Mouse (Mus musculus) effector memory CD4-positive, alpha-beta T cell, adult 5 months (primary cell): ENCODE results near the gene Zfp28. TPM values are rescaled to one million over a fixed set of nuclear protein-coding genes. Genes with fewer than 3 reads are reported as not detected.

Source experiments
- polyA plus RNA-seq: library from polyadenylated mRNA; unstranded; fragments of 100-300 nt; shearing (Covaris generic); gene quantifications from one replicate; pipeline ENCODE4 v1.2.1, GENCODE M21; 2017

The Zfp28 gene
- 9.6 TPM for polyA plus RNA-seq

DNA sequence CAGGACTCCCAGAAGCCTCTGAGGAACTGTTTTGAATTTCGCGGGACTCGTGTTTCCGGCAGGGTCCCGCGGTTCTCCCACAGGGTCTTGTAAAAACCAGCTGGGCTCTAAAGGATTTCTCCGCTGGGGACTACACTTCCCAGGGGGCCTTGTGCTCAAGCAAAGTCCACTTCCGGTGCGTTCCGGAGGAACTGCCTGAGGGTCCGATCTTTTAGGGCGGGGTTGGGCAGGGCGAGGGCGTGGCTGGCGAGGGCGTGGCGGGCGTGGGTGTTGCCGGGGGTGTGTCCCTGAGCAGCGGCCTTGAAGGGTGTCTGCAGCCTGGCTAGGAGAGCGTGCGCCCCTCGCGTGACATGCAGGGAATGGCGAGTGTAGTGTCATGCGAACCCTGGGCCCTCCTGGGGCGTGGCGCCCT is at the start of gene Zfp28:
Gene Zfp28 (plus strand): TSS at position 252 of the 412 bp plus-strand sequence.

DNA sequence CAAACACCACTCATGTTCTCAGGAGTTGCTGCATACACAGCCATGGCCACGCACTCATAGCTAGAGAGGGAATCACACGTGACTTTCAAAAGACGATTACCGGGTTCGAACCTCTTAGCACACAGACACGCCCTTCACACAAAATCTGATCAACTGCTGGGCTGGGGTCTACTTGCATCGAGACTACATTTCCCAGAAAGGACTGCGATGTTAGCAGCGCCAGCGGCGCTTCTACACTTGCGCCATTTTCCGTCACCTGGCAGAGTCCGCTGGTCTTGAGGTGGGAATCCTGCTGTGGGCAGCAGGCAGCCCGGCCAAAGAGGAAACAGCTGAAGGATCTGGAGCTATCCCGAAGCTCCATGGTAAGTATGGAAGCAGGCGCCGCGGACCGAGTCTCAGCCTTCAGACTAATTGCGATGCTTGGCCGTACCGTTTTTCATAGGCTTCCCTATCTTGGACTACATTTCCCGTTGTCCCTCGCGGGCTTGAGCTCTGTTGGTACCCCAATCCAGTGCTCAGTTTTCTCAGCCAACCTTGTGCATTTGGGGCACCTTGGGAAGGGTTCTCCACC is 39.5 kb upstream of the Zfp28 start, which contains the start of gene Gm3854:
Gene Gm3854 (plus strand): TSS at position 259 of the 571 bp plus-strand sequence.

DNA sequence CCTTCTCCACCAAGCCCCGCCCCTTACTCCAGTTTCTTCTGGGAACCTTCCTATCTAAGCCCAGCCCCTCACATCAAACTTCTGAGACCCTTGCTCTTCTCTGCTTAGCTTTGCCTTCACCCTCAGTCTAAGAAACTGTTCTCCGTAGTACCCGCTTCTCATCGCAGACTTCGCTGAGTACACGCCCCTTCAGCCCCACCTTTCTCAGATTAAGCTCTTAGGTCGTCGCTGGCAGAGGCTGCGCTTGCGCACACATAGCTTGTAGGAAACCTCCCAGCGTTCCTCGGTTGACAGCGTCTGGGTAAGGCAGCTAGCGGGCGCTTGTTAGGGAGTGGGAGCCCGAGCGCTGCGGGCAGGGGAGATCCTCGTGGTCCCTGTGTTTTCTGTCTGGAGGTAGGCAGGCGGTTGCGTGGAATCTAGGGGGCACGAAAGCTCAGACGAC is 20.0 kb upstream of the Zfp28 start, which contains the start of gene Zfp78:
Gene Zfp78 (plus strand): TSS at position 234 of the 442 bp plus-strand sequence.

DNA sequence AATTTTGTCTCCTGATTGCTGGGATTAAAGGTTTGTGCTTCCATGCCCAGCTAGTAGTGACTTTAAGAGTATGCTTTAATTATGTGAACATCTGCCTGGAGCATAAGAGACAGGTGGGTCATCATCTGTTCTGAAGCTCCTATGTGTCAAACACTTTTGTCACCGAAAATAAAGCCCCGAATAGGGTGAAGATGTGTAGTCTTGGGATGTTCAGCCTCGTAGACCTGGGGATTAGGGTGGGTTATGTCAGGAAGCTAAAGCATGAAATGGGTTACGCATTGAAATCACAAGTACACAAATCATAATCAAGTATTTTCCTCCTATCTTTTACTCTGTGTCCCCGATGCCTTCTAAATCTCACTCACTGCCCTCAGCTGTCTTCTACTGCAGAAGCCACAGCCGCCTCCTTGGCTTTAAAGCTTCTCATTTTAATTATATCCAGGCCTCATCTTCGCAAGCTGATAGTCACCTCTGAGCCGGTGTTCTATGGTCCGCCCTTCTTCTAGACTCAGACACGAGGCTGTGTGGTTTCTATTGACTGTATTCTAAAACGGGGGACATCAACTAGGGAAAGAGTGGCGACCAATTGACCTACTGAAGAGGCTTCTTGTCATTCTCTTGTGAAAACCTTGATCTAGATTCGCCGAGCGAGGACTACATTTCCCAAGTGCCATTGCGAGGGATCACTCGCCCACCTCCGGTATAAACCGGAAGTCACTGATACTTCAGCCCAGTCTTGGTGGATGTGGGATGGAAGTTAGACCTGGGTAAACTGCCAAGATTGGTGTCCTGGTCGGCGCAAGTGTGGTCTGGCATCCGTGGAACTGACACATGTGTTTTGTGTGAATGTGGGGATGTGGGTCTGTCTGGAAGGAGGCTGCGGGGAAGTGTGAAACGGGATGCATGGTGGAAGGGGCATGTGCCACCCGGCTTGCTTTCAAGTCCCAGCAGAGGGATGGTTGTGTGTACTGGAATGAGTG is 15.2 kb downstream of the Zfp28 start, which contains the start of gene Smim17:
Gene Smim17 (plus strand): TSS at position 720 of the 980 bp plus-strand sequence.

DNA sequence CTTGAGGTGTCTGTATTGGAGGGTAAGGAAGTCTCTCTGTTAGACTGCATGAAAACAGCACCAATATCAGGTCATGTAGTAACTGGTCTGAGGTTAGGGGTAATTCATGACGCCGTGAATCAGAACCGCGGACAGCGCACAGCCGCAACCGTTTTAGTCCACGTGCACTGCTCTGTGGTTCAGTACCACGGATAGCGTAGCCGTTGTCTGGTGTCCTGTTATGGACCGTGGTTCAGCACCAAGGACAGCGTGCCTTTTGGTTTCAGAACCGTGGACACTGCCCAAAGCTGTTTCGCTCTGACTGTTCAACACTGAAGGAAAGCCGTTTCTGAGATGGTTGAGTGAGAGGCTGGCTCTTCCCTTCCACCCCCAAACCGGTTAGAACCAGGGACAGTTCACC is 26.9 kb downstream of the Zfp28 start, which contains the start of gene Gm20715:
Gene Gm20715 (plus strand): TSS at position 235 of the 400 bp plus-strand sequence.

DNA sequence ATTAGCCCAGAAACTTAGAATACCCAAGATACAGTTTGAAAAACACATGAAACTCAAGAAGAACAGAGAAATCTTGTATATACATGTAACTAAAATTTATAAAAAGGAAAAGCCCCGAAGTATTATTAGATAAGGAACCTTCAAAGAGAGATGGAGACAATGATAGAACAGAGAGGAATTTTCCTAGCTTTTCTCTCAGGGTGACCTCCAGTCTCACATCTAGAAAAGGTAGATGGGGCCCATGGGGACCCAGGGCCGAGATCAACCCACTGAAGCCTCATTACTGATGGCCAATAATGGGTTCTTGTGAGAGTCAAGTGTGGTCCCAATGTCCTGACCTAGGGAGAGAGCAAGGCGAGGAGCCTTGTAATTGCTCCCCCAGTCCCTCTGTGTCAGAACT is 55.3 kb downstream of the Zfp28 start, which contains the start of gene Olfr1344:
Gene Olfr1344 (plus strand): TSS at position 301 of the 400 bp plus-strand sequence.

Other genes starting within 250 kb of the Zfp28 start
- gene Zfp787, start 227.3 kb upstream of the Zfp28 start, polyA plus RNA-seq, result 32.6 TPM
- gene Zfp444, start 211.1 kb upstream of the Zfp28 start, polyA plus RNA-seq, result 24.7 TPM
- not detected for gene Galp, start 186.2 kb upstream of the Zfp28 start, polyA plus RNA-seq
- not detected for gene Zscan5b, start 161.0 kb upstream of the Zfp28 start, polyA plus RNA-seq
- gene Epp13, start 130.6 kb upstream of the Zfp28 start, polyA plus RNA-seq, result not detected
- gene Zfp667, start 96.7 kb upstream of the Zfp28 start, polyA plus RNA-seq, result 4.7 TPM
- 0.31 TPM for gene Zfp583, start 52.0 kb upstream of the Zfp28 start, polyA plus RNA-seq
- gene Gm3854, start 39.5 kb upstream of the Zfp28 start, polyA plus RNA-seq, result 0.24 TPM
- gene Zfp78, start 20.0 kb upstream of the Zfp28 start, polyA plus RNA-seq, result 2.4 TPM
- gene Smim17, start 15.4 kb downstream of the Zfp28 start, polyA plus RNA-seq, result not detected
- gene Gm20715, start 27.0 kb downstream of the Zfp28 start, polyA plus RNA-seq, result not detected
- not detected for gene Olfr1344, start 55.4 kb downstream of the Zfp28 start, polyA plus RNA-seq
- 0.09 TPM for gene Olfr1336, start 72.9 kb downstream of the Zfp28 start, polyA plus RNA-seq
- not detected for gene Olfr1346, start 83.8 kb downstream of the Zfp28 start, polyA plus RNA-seq
- gene Olfr5, start 103.6 kb downstream of the Zfp28 start, polyA plus RNA-seq, result not detected
- gene Olfr1347, start 116.5 kb downstream of the Zfp28 start, polyA plus RNA-seq, result not detected
- gene Olfr1348, start 125.5 kb downstream of the Zfp28 start, polyA plus RNA-seq, result not detected
- not detected for gene Olfr1349, start 139.7 kb downstream of the Zfp28 start, polyA plus RNA-seq
- gene Olfr1350, start 181.5 kb downstream of the Zfp28 start, polyA plus RNA-seq, result not detected